Mouse (Mus musculus): Measurements from ENCODE around the gene Sarnp. TPM values are rescaled to one million over a fixed set of nuclear protein-coding genes. Genes with fewer than 3 reads are reported as not detected.
A peak's percentile ranks its signal among the peaks of the same experiment; 100 is the strongest.

Gene Sarnp
- polyA plus RNA-seq, 1 experiment = 288 TPM

DNA sequence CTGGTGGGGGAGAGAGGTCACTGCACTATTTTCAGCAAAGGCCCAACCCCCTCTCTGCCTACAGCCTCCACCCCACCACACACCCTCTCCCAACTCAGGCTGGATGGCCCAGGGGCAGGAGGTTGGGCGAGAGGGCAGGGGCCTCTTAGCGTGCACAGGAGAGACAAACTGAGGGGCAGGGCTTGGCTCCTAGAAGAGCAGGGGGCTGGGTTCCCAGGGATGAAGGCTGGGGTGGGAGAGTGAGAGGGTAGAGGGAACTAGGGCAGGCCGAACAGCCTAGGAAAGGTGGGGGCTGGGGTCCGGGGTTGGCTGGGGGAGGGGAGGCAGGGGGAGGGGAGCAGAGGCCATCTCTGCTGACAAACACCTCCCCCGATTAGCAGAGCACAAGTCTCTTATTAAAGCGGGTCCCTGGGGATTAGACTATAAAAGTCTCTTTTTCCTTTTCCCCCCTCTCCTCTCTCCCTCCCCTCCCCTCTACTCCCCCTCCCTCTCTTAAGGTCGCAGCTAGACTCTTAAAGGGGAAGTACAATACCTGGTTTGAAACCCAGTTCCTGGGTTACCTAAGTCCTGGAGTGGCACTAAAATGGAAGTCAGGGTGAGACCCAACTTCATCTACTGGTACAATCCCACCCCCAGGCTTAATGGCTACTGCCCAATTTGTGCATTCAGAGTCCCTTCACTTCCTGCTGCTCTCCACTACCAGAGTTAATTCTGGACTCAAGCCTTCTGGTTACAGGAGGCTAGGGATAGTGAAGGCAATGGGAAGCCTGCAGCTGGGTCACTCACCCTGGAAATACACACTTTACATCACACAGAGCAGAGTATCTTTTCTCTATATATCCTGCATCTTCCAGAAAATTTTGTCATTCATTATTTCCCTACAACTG is 72.1 kb downstream of the Sarnp start:
- Histone ChIP-seq H3K9ac (ENCODE audit: low read depth, poor library complexity, severe bottlenecking) (0 out of 2 replicates have a peak overlapping the region, but pooled peaks have one; percentile 20), H3K27me3 (ENCODE audit: control insufficient read depth, insufficient read depth, low read length, poor library complexity, severe bottlenecking) (no peaks in the 10 kb centered on the region), H3K4me1 (ENCODE audit: control insufficient read depth, insufficient read depth, low read length) (no peaks in the 10 kb centered on the region), H3K4me3 (ENCODE audit: low read depth, low read length) (peak overlapping the region; percentile 25; the same call in 1 of the 2 replicates), H3K36me3 (ENCODE audit: control insufficient read depth, insufficient read depth, low read length, poor library complexity, severe bottlenecking) (no peaks in the 10 kb centered on the region), H3K9me3 (replicated peaks; ENCODE audit: control insufficient read depth, insufficient read depth, low read length, poor library complexity, severe bottlenecking) (no peaks in the 10 kb centered on the region), H3K27ac (ENCODE audit: insufficient read depth, low read length) (no peak overlapping the region)
- no peak for TF ChIP-seq CTCF (IDR thresholded peaks at IDR 0.05; ENCODE audit: low read depth, low read length)
- TF ChIP-seq POLR2A (IDR thresholded peaks at IDR 0.05; ENCODE audit: insufficient read depth, low read length) = no peak
- TF ChIP-seq EP300 (IDR thresholded peaks at IDR 0.05; ENCODE audit: insufficient read depth, low read depth, low read length) = no peak; the same call in 1 of the 2 replicates

- TF ChIP-seq EP300 (IDR thresholded peaks at IDR 0.05; ENCODE audit: insufficient read depth, low read depth, low read length) (no peak), CTCF (IDR thresholded peaks at IDR 0.05; ENCODE audit: low read depth, low read length) (no peak), POLR2A (IDR thresholded peaks at IDR 0.05; ENCODE audit: insufficient read depth, low read length) (no peak)
- Histone ChIP-seq H3K4me3 (ENCODE audit: low read depth, low read length) (no peak overlapping the region), H3K9me3 (replicated peaks; ENCODE audit: control insufficient read depth, insufficient read depth, low read length, poor library complexity, severe bottlenecking) (no peaks in the 10 kb centered on the region), H3K36me3 (ENCODE audit: control insufficient read depth, insufficient read depth, low read length, poor library complexity, severe bottlenecking) (no peaks in the 10 kb centered on the region), H3K4me1 (ENCODE audit: control insufficient read depth, insufficient read depth, low read length) (no peaks in the 10 kb centered on the region), H3K27ac (ENCODE audit: insufficient read depth, low read length) (no peak overlapping the region), H3K9ac (ENCODE audit: low read depth, poor library complexity, severe bottlenecking) (peak overlapping the region; percentile 34; the same call in 1 of the 2 replicates), H3K27me3 (ENCODE audit: control insufficient read depth, insufficient read depth, low read length, poor library complexity, severe bottlenecking) (no peaks in the 10 kb centered on the region; the same call in 1 of the 2 replicates)
These were observed 72.7 kb downstream of the Sarnp start for GRCm38 (mm10) chr10:128889846-128890245.

DNA sequence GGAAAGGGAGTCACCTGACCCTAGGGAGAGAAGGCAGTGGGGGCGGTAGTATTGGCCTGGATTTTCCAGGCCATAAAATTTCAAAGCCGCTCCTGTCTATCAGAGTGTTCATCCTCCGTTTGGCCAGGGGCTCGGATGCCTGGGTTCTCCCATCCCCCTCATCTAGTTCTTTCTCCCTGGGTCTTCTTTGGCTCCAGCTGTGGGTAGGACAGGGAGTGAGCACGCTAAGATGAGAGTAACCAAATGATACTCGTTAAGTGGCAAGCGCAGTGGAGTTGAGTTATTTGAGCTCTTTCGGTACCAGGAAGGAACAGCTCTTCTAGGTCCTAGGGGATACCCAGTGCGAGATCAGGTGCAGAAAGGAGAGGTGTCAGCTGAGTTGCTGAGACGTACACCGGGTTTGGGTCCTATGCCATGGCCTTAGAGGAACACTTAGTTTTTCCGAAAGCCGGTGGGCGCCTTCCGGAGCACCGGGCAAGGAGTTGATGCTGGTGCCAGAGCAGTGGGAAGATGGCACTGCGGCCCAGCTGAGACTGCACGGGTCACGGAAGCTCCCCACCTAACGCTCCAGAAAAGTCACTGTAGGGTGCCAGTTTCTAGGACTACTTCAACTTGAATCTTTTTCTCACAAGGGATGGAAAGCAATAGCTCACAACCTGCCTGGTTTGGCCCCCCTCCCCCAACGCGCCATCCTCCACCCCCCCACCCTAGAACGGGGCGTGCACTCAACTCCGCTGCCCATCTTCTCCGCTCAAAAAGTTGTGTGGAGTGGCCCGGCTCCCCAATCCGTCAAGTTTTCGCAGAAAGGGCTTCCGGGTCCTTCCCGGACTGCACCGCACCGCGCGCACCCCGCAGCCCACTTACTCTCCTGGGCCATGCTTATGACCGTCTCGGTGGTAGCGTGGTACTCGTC is 73.5 kb downstream of the Sarnp start:
- Histone ChIP-seq H3K4me3 (ENCODE audit: low read depth, low read length) (peak overlapping the region; percentile 79), H3K27ac (ENCODE audit: insufficient read depth, low read length) (no peak overlapping the region), H3K9ac (ENCODE audit: low read depth, poor library complexity, severe bottlenecking) (peak overlapping the region; percentile 34), H3K27me3 (ENCODE audit: control insufficient read depth, insufficient read depth, low read length, poor library complexity, severe bottlenecking) (no peaks in the 10 kb centered on the region; the same call in 1 of the 2 replicates), H3K9me3 (replicated peaks; ENCODE audit: control insufficient read depth, insufficient read depth, low read length, poor library complexity, severe bottlenecking) (no peaks in the 10 kb centered on the region), H3K36me3 (ENCODE audit: control insufficient read depth, insufficient read depth, low read length, poor library complexity, severe bottlenecking) (no peaks in the 10 kb centered on the region), H3K4me1 (ENCODE audit: control insufficient read depth, insufficient read depth, low read length) (no peaks in the 10 kb centered on the region)
- no peak for TF ChIP-seq EP300 (IDR thresholded peaks at IDR 0.05; ENCODE audit: insufficient read depth, low read depth, low read length)
- TF ChIP-seq CTCF (IDR thresholded peaks at IDR 0.05; ENCODE audit: low read depth, low read length) = no peak
- no peak for TF ChIP-seq POLR2A (IDR thresholded peaks at IDR 0.05; ENCODE audit: insufficient read depth, low read length)

GRCm38 (mm10) chr10:128891296-128892094 is 74.4 kb downstream of the Sarnp start, which contains the start of gene Gdf11:
Gene Gdf11 (minus strand): TSS chr10:128891718.
- H3K27ac ChIP-seq (ENCODE audit: insufficient read depth, low read length) = no peak within 1 kb of the TSS
- TF ChIP-seq CTCF (IDR thresholded peaks at IDR 0.05; ENCODE audit: low read depth, low read length) = no peak
- no peak for TF ChIP-seq EP300 (IDR thresholded peaks at IDR 0.05; ENCODE audit: insufficient read depth, low read depth, low read length)
- no peak for TF ChIP-seq POLR2A (IDR thresholded peaks at IDR 0.05; ENCODE audit: insufficient read depth, low read length)
- H3K4me1 ChIP-seq (ENCODE audit: control insufficient read depth, insufficient read depth, low read length) = peaks cover 3% of the 10 kb centered on the region
- peak within 1 kb of the TSS; percentile 79 for H3K4me3 ChIP-seq (ENCODE audit: low read depth, low read length)
- H3K27me3 ChIP-seq (ENCODE audit: control insufficient read depth, insufficient read depth, low read length, poor library complexity, severe bottlenecking) = no peaks in the 10 kb centered on the region; the same call in 1 of the 2 replicates
- no peaks in the 10 kb centered on the region for H3K9me3 ChIP-seq (replicated peaks; ENCODE audit: control insufficient read depth, insufficient read depth, low read length, poor library complexity, severe bottlenecking)
- no peaks in the 10 kb centered on the region for H3K36me3 ChIP-seq (ENCODE audit: control insufficient read depth, insufficient read depth, low read length, poor library complexity, severe bottlenecking)
- peak within 1 kb of the TSS; percentile 34 for H3K9ac ChIP-seq (ENCODE audit: low read depth, poor library complexity, severe bottlenecking)

- TF ChIP-seq EP300 (IDR thresholded peaks at IDR 0.05; ENCODE audit: insufficient read depth, low read depth, low read length) (no peak), POLR2A (IDR thresholded peaks at IDR 0.05; ENCODE audit: insufficient read depth, low read length) (no peak), CTCF (IDR thresholded peaks at IDR 0.05; ENCODE audit: low read depth, low read length) (no peak)
- H3K9ac ChIP-seq (ENCODE audit: low read depth, poor library complexity, severe bottlenecking) = no peak overlapping the region; the same call in 1 of the 2 replicates
- peaks cover 3% of the 10 kb centered on the region for H3K4me1 ChIP-seq (ENCODE audit: control insufficient read depth, insufficient read depth, low read length)
- peak overlapping the region; percentile 16; the same call in 1 of the 2 replicates for H3K4me3 ChIP-seq (ENCODE audit: low read depth, low read length)
- H3K36me3 ChIP-seq (ENCODE audit: control insufficient read depth, insufficient read depth, low read length, poor library complexity, severe bottlenecking) = no peaks in the 10 kb centered on the region
- no peak overlapping the region for H3K27ac ChIP-seq (ENCODE audit: insufficient read depth, low read length)
- no peaks in the 10 kb centered on the region for H3K9me3 ChIP-seq (replicated peaks; ENCODE audit: control insufficient read depth, insufficient read depth, low read length, poor library complexity, severe bottlenecking)
- H3K27me3 ChIP-seq (ENCODE audit: control insufficient read depth, insufficient read depth, low read length, poor library complexity, severe bottlenecking) = no peaks in the 10 kb centered on the region; the same call in 1 of the 2 replicates
These were observed 75.1 kb downstream of the Sarnp start for GRCm38 (mm10) chr10:128892246-128892645.
